7 mouse cellular contexts compared by ENCODE assay signal in the genomic region with DNA sequence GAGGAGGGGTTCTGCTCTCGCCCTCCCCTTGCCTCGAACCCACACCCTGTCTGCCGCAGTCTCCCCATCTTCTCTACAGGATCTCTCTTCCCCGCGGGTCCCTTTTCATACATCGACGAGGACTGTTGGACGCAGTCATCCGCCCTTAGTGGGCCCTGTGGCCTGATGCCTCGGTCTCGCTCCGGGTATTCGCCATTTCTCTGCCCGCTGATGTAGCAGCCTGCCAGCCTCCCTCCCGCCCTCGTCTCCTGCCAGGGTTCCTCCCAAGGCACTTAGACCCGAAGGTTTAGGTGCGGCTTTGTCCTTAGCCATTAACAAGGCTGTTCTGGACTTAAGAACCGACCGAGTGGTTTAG. TPM values are rescaled to one million over a fixed set of nuclear protein-coding genes. Genes with fewer than 3 reads are reported as not detected.
DNase-seq lines count a peak whose midpoint lies in the region; ATAC-seq and TF ChIP-seq lines count a peak whose summit lies in the region.

No protein-coding gene starts in this region.

- H3K27me3 ChIP-seq in lung, postnatal 0 days (replicated peaks; ENCODE audit: insufficient read depth, low read length): peaks cover 68% of the 10 kb centered on the region
- peaks cover 92% of the 10 kb centered on the region for H3K27me3 ChIP-seq in embryonic facial prominence, embryonic 12.5 days
- peaks cover 82% of the 10 kb centered on the region for H3K27me3 ChIP-seq in intestine, embryonic 15.5 days (replicated peaks)
- H3K27me3 ChIP-seq in neural tube, embryonic 13.5 days: peaks cover 83% of the 10 kb centered on the region

- H3K9ac ChIP-seq in lung, postnatal 0 days (replicated peaks; ENCODE audit: low read depth): no peak overlapping the region
- peak overlapping the region; percentile 31 for H3K9ac ChIP-seq in embryonic facial prominence, embryonic 12.5 days
- H3K9ac ChIP-seq in intestine, embryonic 15.5 days: peak overlapping the region; percentile 40; the same call in 1 of the 2 replicates
- H3K9ac ChIP-seq in neural tube, embryonic 13.5 days: peak overlapping the region; percentile 75

- no peak for TF ChIP-seq EP300 in lung, postnatal 0 days (IDR thresholded peaks at IDR 0.05)

- H3K27ac ChIP-seq in lung, postnatal 0 days (ENCODE audit: low read length): no peak overlapping the region
- H3K27ac ChIP-seq in embryonic facial prominence, embryonic 12.5 days: no peak overlapping the region
- no peak overlapping the region for H3K27ac ChIP-seq in intestine, embryonic 15.5 days
- H3K27ac ChIP-seq in neural tube, embryonic 13.5 days (replicated peaks): peak overlapping the region; percentile 94

- no peaks in the 10 kb centered on the region for H3K9me3 ChIP-seq in lung, postnatal 0 days (ENCODE audit: low read length)
- H3K9me3 ChIP-seq in embryonic facial prominence, embryonic 12.5 days: no peaks in the 10 kb centered on the region
- no peaks in the 10 kb centered on the region for H3K9me3 ChIP-seq in intestine, embryonic 15.5 days
- no peaks in the 10 kb centered on the region for H3K9me3 ChIP-seq in neural tube, embryonic 13.5 days

- under 1% methylated on average over 20 of the region's 20 CpGs for WGBS in lung, postnatal 0 days
- WGBS in embryonic facial prominence, embryonic 12.5 days: under 1% methylated on average over 20 of the region's 20 CpGs
- WGBS in intestine, embryonic 15.5 days: under 1% methylated on average over 20 of the region's 20 CpGs
- under 1% methylated on average over 20 of the region's 20 CpGs for WGBS in neural tube, embryonic 13.5 days

- ATAC-seq in lung, postnatal 0 days: no peak
- ATAC-seq in embryonic facial prominence, embryonic 12.5 days (ENCODE audit: insufficient number of reproducible peaks, insufficient read depth, low FRiP score, low TSS enrichment): no peak
- ATAC-seq in intestine, embryonic 15.5 days: no peak
- ATAC-seq in neural tube, embryonic 13.5 days (ENCODE audit: low read depth): no peak

- peaks cover 6% of the 10 kb centered on the region for H3K4me1 ChIP-seq in lung, postnatal 0 days (ENCODE audit: insufficient read depth, low read depth, low read length)
- H3K4me1 ChIP-seq in embryonic facial prominence, embryonic 12.5 days: peaks cover 18% of the 10 kb centered on the region; the same call in 1 of the 2 replicates
- peaks cover 12% of the 10 kb centered on the region for H3K4me1 ChIP-seq in intestine, embryonic 15.5 days (replicated peaks)
- peaks cover 70% of the 10 kb centered on the region for H3K4me1 ChIP-seq in neural tube, embryonic 13.5 days (replicated peaks)

- TF ChIP-seq CTCF in lung, postnatal 0 days (IDR thresholded peaks at IDR 0.05): no peak

- peak overlapping the region; percentile 87 for H3K4me2 ChIP-seq in lung, postnatal 0 days (replicated peaks; ENCODE audit: low read depth, low read length)
- peak overlapping the region; percentile 75 for H3K4me2 ChIP-seq in embryonic facial prominence, embryonic 12.5 days (replicated peaks)
- H3K4me2 ChIP-seq in intestine, embryonic 15.5 days (replicated peaks): peak overlapping the region; percentile 93
- peak overlapping the region; percentile 85 for H3K4me2 ChIP-seq in neural tube, embryonic 13.5 days

- peak; percentile 15 for DNase-seq in lung, postnatal 0 days (ENCODE audit: low spot score)
- no peak for DNase-seq in lung, postnatal 14 days
- no peak for DNase-seq in left cerebral cortex, postnatal 10 days (ENCODE audit: extremely low spot score in 1 of 2, low spot score in 2 of 2)
- DNase-seq in layer of hippocampus, adult 18-20 months (ENCODE audit: low spot score in 2 of 2): no peak

- peak overlapping the region; percentile 41 for H3K4me3 ChIP-seq in lung, postnatal 0 days (ENCODE audit: low read depth, low read length)
- H3K4me3 ChIP-seq in embryonic facial prominence, embryonic 12.5 days: peak overlapping the region; percentile 49
- peak overlapping the region; percentile 47 for H3K4me3 ChIP-seq in intestine, embryonic 15.5 days (replicated peaks)
- H3K4me3 ChIP-seq in neural tube, embryonic 13.5 days: peak overlapping the region; percentile 41

- intact Hi-C loops in left cerebral cortex, postnatal 10 days (cut with DNase I): no loop called here

- no peaks in the 10 kb centered on the region for H3K36me3 ChIP-seq in lung, postnatal 0 days (ENCODE audit: insufficient read depth, low read length)
- H3K36me3 ChIP-seq in embryonic facial prominence, embryonic 12.5 days: no peaks in the 10 kb centered on the region
- no peaks in the 10 kb centered on the region for H3K36me3 ChIP-seq in intestine, embryonic 15.5 days
- H3K36me3 ChIP-seq in neural tube, embryonic 13.5 days: no peaks in the 10 kb centered on the region

RNA-seq across cellular contexts. Expression of gene Calcoco1, which starts 25.3 kb away (rescaled TPM):
- polyA plus RNA-seq in lung, postnatal 0 days (2015; fragmentation: Nextera tagmentation; extraction: Ambion mirVana): 92.3 and 99.4 TPM in 2 replicates
- polyA plus RNA-seq in embryonic facial prominence, embryonic 12.5 days (2016; fragmentation: Nextera tagmentation; extraction: Ambion mirVana): 46.4 and 50.2 TPM in 2 replicates
- polyA plus RNA-seq in intestine, embryonic 15.5 days (2015; fragmentation: Nextera tagmentation; extraction: Ambion mirVana): 27.7 and 28.5 TPM in 2 replicates
- 35.7 and 41.9 TPM in 2 replicates for polyA plus RNA-seq in neural tube, embryonic 13.5 days (2015; fragmentation: Nextera tagmentation; extraction: Ambion mirVana)
- total RNA-seq in left cerebral cortex, postnatal 10 days (2021): 10 to 100 TPM; 44.3 to 46.7 TPM
- total RNA-seq in layer of hippocampus, adult 18-20 months (2021): 10 to 100 TPM; 86.9 to 92.4 TPM
